Mouse (Mus musculus) hindbrain, embryonic 10.5 days (tissue): ENCODE data around the gene Dab1. TPM values are rescaled to one million over a fixed set of nuclear protein-coding genes. Genes with fewer than 3 reads are reported as not detected.

ENCODE experiments used
- DNase-seq: peaks from one replicate; pipeline ENCODE4 v3.0.0-alpha.2; 2017; ENCODE audit warnings: low spot score
- H3K27ac ChIP-seq: fragments of 300-500 bp; sonication (generic); 2 replicates; pipeline ENCODE4 v1.5.1; 2016; ENCODE audit warnings: mild to moderate bottlenecking, moderate library complexity
- H3K27me3 ChIP-seq: fragments of 300-500 bp; sonication (generic); 2 replicates; pipeline ENCODE4 v1.6.1; 2016; ENCODE audit warnings: mild to moderate bottlenecking; ENCODE audit not compliant: poor library complexity, insufficient read depth, severe bottlenecking
- H3K36me3 ChIP-seq: fragments of 300-500 bp; sonication (generic); 2 replicates; pipeline ENCODE4 v1.6.1; 2016; ENCODE audit warnings: mild to moderate bottlenecking, moderate library complexity
- H3K4me1 ChIP-seq: fragments of 300-500 bp; sonication (generic); replicated peaks from 2 replicates; pipeline ENCODE4 v1.6.1; 2016; ENCODE audit warnings: mild to moderate bottlenecking
- H3K4me3 ChIP-seq: fragments of 300-500 bp; sonication (generic); 2 replicates; pipeline ENCODE4 v1.5.1; 2016; ENCODE audit warnings: mild to moderate bottlenecking, moderate library complexity
- H3K9me3 ChIP-seq: fragments of 300-500 bp; sonication (generic); 2 replicates; pipeline ENCODE4 v1.6.1; 2016; ENCODE audit warnings: mild to moderate bottlenecking, moderate library complexity
- WGBS: fragments of 180-500 bp; shearing (Covaris S2); methylation state at CpG from one replicate; pipeline ENCODE4 v1.1.7; 2016; 5-methylcytosine and 5-hydroxymethylcytosine counted together
- polyA plus RNA-seq: library from polyadenylated mRNA; unstranded; fragments of >200 nt; fragmentation: Nextera tagmentation; extraction: Ambion mirVana; gene quantifications from 2 replicates; pipeline ENCODE4 v1.2.1, GENCODE M21; 2016

Dab1 gene
- polyA plus RNA-seq, 1 experiment from 2014 or later, result 27.3 TPM

GRCm38 (mm10) chr4:104725673-104726072 lies 1106.5 kb downstream of the Dab1 start:
- no peaks in the 10 kb centered on the region for H3K36me3 ChIP-seq
- H3K4me3 ChIP-seq, result no peak overlapping the region
- DNase-seq, result peak; percentile 8
- H3K9me3 ChIP-seq, result no peaks in the 10 kb centered on the region
- H3K27me3 ChIP-seq, result no peaks in the 10 kb centered on the region
- no peak overlapping the region for H3K27ac ChIP-seq
- WGBS, result 45% methylated on average over 3 of the region's 3 CpGs
- H3K4me1 ChIP-seq, result peaks cover 8% of the 10 kb centered on the region; the same call in 1 of the 2 replicates

GRCm38 (mm10) chr4:104729185-104729584 lies 1110.0 kb downstream of the Dab1 start:
- no peak for DNase-seq
- H3K9me3 ChIP-seq, result no peaks in the 10 kb centered on the region
- H3K27ac ChIP-seq, result 0 out of 2 replicates have a peak overlapping the region, but pooled peaks have one; percentile 23
- H3K36me3 ChIP-seq, result no peaks in the 10 kb centered on the region
- H3K4me1 ChIP-seq, result peaks cover under 1% of the 10 kb centered on the region; the same call in 1 of the 2 replicates
- no peak overlapping the region for H3K4me3 ChIP-seq
- H3K27me3 ChIP-seq, result no peaks in the 10 kb centered on the region
- 81% methylated on average over 8 of the region's 8 CpGs for WGBS

- no peaks in the 10 kb centered on the region for H3K4me1 ChIP-seq
- no peaks in the 10 kb centered on the region for H3K27me3 ChIP-seq
- H3K27ac ChIP-seq, result no peak overlapping the region
- 81% methylated on average over 6 of the region's 6 CpGs for WGBS
- no peaks in the 10 kb centered on the region for H3K36me3 ChIP-seq
- no peaks in the 10 kb centered on the region for H3K9me3 ChIP-seq
- no peak overlapping the region for H3K4me3 ChIP-seq
- DNase-seq, result no peak
These were observed 1127.3 kb downstream of the Dab1 start for GRCm38 (mm10) chr4:104746500-104746899.

- Histone ChIP-seq H3K27ac (no peak overlapping the region), H3K27me3 (no peaks in the 10 kb centered on the region), H3K4me1 (no peaks in the 10 kb centered on the region), H3K36me3 (no peaks in the 10 kb centered on the region), H3K4me3 (no peak overlapping the region), H3K9me3 (no peaks in the 10 kb centered on the region)
- DNase-seq, result no peak
- WGBS, result 71% methylated on average over 3 of the region's 3 CpGs
These were observed 1134.9 kb downstream of the Dab1 start for GRCm38 (mm10) chr4:104754090-104754489.

GRCm38 (mm10) chr4:104760878-104761624 lies 1141.9 kb downstream of the Dab1 start:
- Histone ChIP-seq H3K4me1 (peaks cover 10% of the 10 kb centered on the region), H3K27ac (peak overlapping the region; percentile 41)
- WGBS, result 66% methylated on average over 13 of the region's 13 CpGs

GRCm38 (mm10) chr4:104766065-104766464 lies 1146.9 kb downstream of the Dab1 start, which contains the start of gene C8b:
C8b (plus strand) TSS chr4:104766317.
- 92% methylated on average over 8 of the region's 8 CpGs for WGBS
- H3K27me3 ChIP-seq, result peaks cover 9% of the 10 kb centered on the region; the same call in 1 of the 2 replicates
- H3K4me1 ChIP-seq, result peaks cover 8% of the 10 kb centered on the region
- no peak within 1 kb of the TSS for H3K4me3 ChIP-seq
- H3K36me3 ChIP-seq, result no peaks in the 10 kb centered on the region
- no peak within 1 kb of the TSS for H3K27ac ChIP-seq
- no peaks in the 10 kb centered on the region for H3K9me3 ChIP-seq
- no peak for DNase-seq

More at GRCm38 (mm10) chr4:104760878-104761624, 1141.9 kb downstream of the Dab1 start:
- Histone ChIP-seq H3K4me3 (no peak overlapping the region), H3K9me3 (no peaks in the 10 kb centered on the region), H3K36me3 (no peaks in the 10 kb centered on the region), H3K27me3 (0 out of 2 replicates have a peak, but pooled peaks cover 3% of the 10 kb centered on the region)
- DNase-seq, result peak; percentile 15

- 0 out of 2 replicates have a peak, but pooled peaks cover 2% of the 10 kb centered on the region for H3K4me1 ChIP-seq
- no peaks in the 10 kb centered on the region for H3K36me3 ChIP-seq
- H3K4me3 ChIP-seq, result no peak overlapping the region
- no peaks in the 10 kb centered on the region for H3K9me3 ChIP-seq
- DNase-seq, result no peak
- H3K27ac ChIP-seq, result no peak overlapping the region
- WGBS, result 84% methylated on average over 4 of the region's 4 CpGs
- H3K27me3 ChIP-seq, result peaks cover 5% of the 10 kb centered on the region; the same call in 1 of the 2 replicates
These were observed 1149.0 kb downstream of the Dab1 start for GRCm38 (mm10) chr4:104768190-104768589.

- H3K4me1 ChIP-seq, result 0 out of 2 replicates have a peak, but pooled peaks cover 2% of the 10 kb centered on the region
- no peaks in the 10 kb centered on the region for H3K9me3 ChIP-seq
- peaks cover 5% of the 10 kb centered on the region; the same call in 1 of the 2 replicates for H3K27me3 ChIP-seq
- no peaks in the 10 kb centered on the region for H3K36me3 ChIP-seq
- WGBS, result 90% methylated on average over 8 of the region's 8 CpGs
- DNase-seq, result no peak
- no peak overlapping the region for H3K4me3 ChIP-seq
- no peak overlapping the region for H3K27ac ChIP-seq
These were observed 1150.4 kb downstream of the Dab1 start for GRCm38 (mm10) chr4:104769602-104770001.

- H3K9me3 ChIP-seq, result no peaks in the 10 kb centered on the region
- no peaks in the 10 kb centered on the region for H3K36me3 ChIP-seq
- H3K27me3 ChIP-seq, result peaks cover 5% of the 10 kb centered on the region; the same call in 1 of the 2 replicates
- no peak for DNase-seq
- 0 out of 2 replicates have a peak, but pooled peaks cover 2% of the 10 kb centered on the region for H3K4me1 ChIP-seq
- WGBS, result 73% methylated on average over 4 of the region's 4 CpGs
- H3K4me3 ChIP-seq, result no peak overlapping the region
- no peak overlapping the region for H3K27ac ChIP-seq
These were observed 1151.2 kb downstream of the Dab1 start for GRCm38 (mm10) chr4:104770331-104770730.

GRCm38 (mm10) chr4:104775601-104776000 lies 1156.4 kb downstream of the Dab1 start:
- Histone ChIP-seq H3K4me3 (no peak overlapping the region), H3K9me3 (no peaks in the 10 kb centered on the region), H3K27me3 (no peaks in the 10 kb centered on the region), H3K4me1 (0 out of 2 replicates have a peak, but pooled peaks cover under 1% of the 10 kb centered on the region), H3K36me3 (no peaks in the 10 kb centered on the region), H3K27ac (no peak overlapping the region)
- WGBS, result 76% methylated on average over 3 of the region's 3 CpGs
- no peak for DNase-seq

- H3K36me3 ChIP-seq, result no peaks in the 10 kb centered on the region
- H3K4me3 ChIP-seq, result no peak overlapping the region
- no peaks in the 10 kb centered on the region for H3K9me3 ChIP-seq
- no peaks in the 10 kb centered on the region for H3K4me1 ChIP-seq
- H3K27me3 ChIP-seq, result no peaks in the 10 kb centered on the region
- WGBS, result 88% methylated on average over 5 of the region's 5 CpGs
- H3K27ac ChIP-seq, result no peak overlapping the region
- no peak for DNase-seq
These were observed 1160.3 kb downstream of the Dab1 start for GRCm38 (mm10) chr4:104779460-104779859.

- no peak for DNase-seq
- no peaks in the 10 kb centered on the region for H3K4me1 ChIP-seq
- no peaks in the 10 kb centered on the region for H3K36me3 ChIP-seq
- H3K27ac ChIP-seq, result no peak overlapping the region
- no peak overlapping the region for H3K4me3 ChIP-seq
- H3K9me3 ChIP-seq, result no peaks in the 10 kb centered on the region
- WGBS, result 93% methylated on average over 3 of the region's 3 CpGs
- H3K27me3 ChIP-seq, result no peaks in the 10 kb centered on the region
These were observed 1162.3 kb downstream of the Dab1 start for GRCm38 (mm10) chr4:104781441-104781840.

- Histone ChIP-seq H3K4me1 (no peaks in the 10 kb centered on the region), H3K27ac (no peak overlapping the region), H3K36me3 (no peaks in the 10 kb centered on the region), H3K4me3 (no peak overlapping the region), H3K27me3 (no peaks in the 10 kb centered on the region), H3K9me3 (no peaks in the 10 kb centered on the region)
- DNase-seq, result no peak
- WGBS, result 94% methylated on average over 4 of the region's 4 CpGs
These were observed 1163.2 kb downstream of the Dab1 start for GRCm38 (mm10) chr4:104782346-104782745.
